Mouse (Mus musculus) lung, postnatal 0 days (tissue): ENCODE results near the gene Fli1. TPM values are rescaled to one million over a fixed set of nuclear protein-coding genes. Genes with fewer than 3 reads are reported as not detected.
A peak's percentile ranks its signal among the peaks of the same experiment; 100 is the strongest.

Experiments used
- ATAC-seq: fragments of 200-750 bp; cut with Nextera tagmentation; 2 replicates; pipeline ENCODE4 v1.8.0; 2017; ENCODE audit warnings: moderate library complexity
- DNase-seq: peaks from one replicate; pipeline ENCODE4 v3.0.0-alpha.2; 2016; ENCODE audit warnings: low spot score
- H3K27ac ChIP-seq: fragments of 300-500 bp; sonication (generic); 2 replicates; pipeline ENCODE4 v1.5.1; 2014; ENCODE audit warnings: antibody characterized with exemption, mild to moderate bottlenecking, low read length, mixed read lengths
- H3K27me3 ChIP-seq: fragments of 300-500 bp; sonication (generic); replicated peaks from 2 replicates; pipeline ENCODE4 v1.6.1; 2014; ENCODE audit warnings: low read length, mixed read lengths; ENCODE audit not compliant: insufficient read depth
- H3K36me3 ChIP-seq: fragments of 300-500 bp; sonication (generic); 2 replicates; pipeline ENCODE4 v1.6.1; 2014; ENCODE audit warnings: low read length, mixed read lengths; ENCODE audit not compliant: insufficient read depth
- H3K4me1 ChIP-seq: fragments of 300-500 bp; sonication (generic); 2 replicates; pipeline ENCODE4 v1.6.1; 2014; ENCODE audit warnings: antibody characterized with exemption, low read depth, low read length, mixed read lengths; ENCODE audit not compliant: insufficient read depth
- H3K4me2 ChIP-seq: fragments of 300-500 bp; sonication (generic); replicated peaks from 2 replicates; pipeline ENCODE4 v1.6.1; 2014; ENCODE audit warnings: low read depth, mild to moderate bottlenecking, low read length, moderate library complexity, mixed read lengths
- H3K4me3 ChIP-seq: fragments of 300-500 bp; sonication (generic); 2 replicates; pipeline ENCODE4 v1.5.1; 2014; ENCODE audit warnings: low read depth, low read length
- H3K9ac ChIP-seq: fragments of 300-500 bp; sonication (generic); replicated peaks from 2 replicates; pipeline ENCODE4 v1.6.1; 2014; ENCODE audit warnings: low read depth, mild to moderate bottlenecking
- H3K9me3 ChIP-seq: fragments of 300-500 bp; sonication (generic); 2 replicates; pipeline ENCODE4 v1.6.1; 2016; ENCODE audit warnings: low read length, mixed read lengths
- CTCF ChIP-seq: IDR thresholded peaks from 2 replicates; pipeline ENCODE4 v1.5.1; 2016; ENCODE audit warnings: antibody characterized with exemption, mild to moderate bottlenecking
- EP300 ChIP-seq: IDR thresholded peaks from 2 replicates; pipeline ENCODE4 v1.6.1; 2016; ENCODE audit warnings: antibody characterized with exemption, mild to moderate bottlenecking, control low read depth
- WGBS: fragments of 180-500 bp; shearing (Covaris S2); extraction: QIAGEN DNeasy Blood & Tissue Kit; methylation state at CpG from one replicate; pipeline ENCODE4 v1.1.7; 2014; 5-methylcytosine and 5-hydroxymethylcytosine counted together
- polyA plus RNA-seq: library from polyadenylated mRNA; unstranded; fragments of >200 nt; fragmentation: Nextera tagmentation; extraction: Ambion mirVana; gene quantifications from 2 replicates; pipeline ENCODE4 v1.2.1, GENCODE M21; 2015

Gene Fli1
- polyA plus RNA-seq, 1 experiment from 2014 or later: 21.1 TPM

GRCm38 (mm10) chr9:32521331-32521730 lies 21.3 kb downstream of the Fli1 start:
- no peak overlapping the region for H3K4me2 ChIP-seq
- no peaks in the 10 kb centered on the region for H3K9me3 ChIP-seq
- ATAC-seq (no peak), DNase-seq (no peak)
- H3K36me3 ChIP-seq: no peaks in the 10 kb centered on the region
- H3K27ac ChIP-seq: no peak overlapping the region
- no peak overlapping the region for H3K9ac ChIP-seq
- TF ChIP-seq EP300 (no peak), CTCF (no peak)
- H3K4me3 ChIP-seq: no peak overlapping the region
- 59% methylated on average over 3 of the region's 3 CpGs for WGBS
- H3K4me1 ChIP-seq: peaks cover 11% of the 10 kb centered on the region
- no peaks in the 10 kb centered on the region for H3K27me3 ChIP-seq

- Histone ChIP-seq H3K4me1 (peaks cover 11% of the 10 kb centered on the region), H3K9ac (no peak overlapping the region), H3K4me3 (no peak overlapping the region), H3K9me3 (no peaks in the 10 kb centered on the region), H3K27ac (no peak overlapping the region), H3K36me3 (no peaks in the 10 kb centered on the region), H3K4me2 (no peak overlapping the region), H3K27me3 (no peaks in the 10 kb centered on the region)
- TF ChIP-seq EP300 (no peak), CTCF (no peak)
- ATAC-seq (no peak), DNase-seq (no peak)
- 60% methylated on average over 6 of the region's 6 CpGs for WGBS
Observed at GRCm38 (mm10) chr9:32520821-32521220, 21.8 kb downstream of the Fli1 start.

GRCm38 (mm10) chr9:32519101-32520051 lies 23.3 kb downstream of the Fli1 start:
- Histone ChIP-seq H3K27me3 (no peaks in the 10 kb centered on the region), H3K4me3 (no peak overlapping the region), H3K36me3 (no peaks in the 10 kb centered on the region), H3K27ac (peak overlapping the region; percentile 60), H3K9ac (no peak overlapping the region), H3K4me2 (peak overlapping the region; percentile 20), H3K4me1 (peaks cover 11% of the 10 kb centered on the region), H3K9me3 (no peaks in the 10 kb centered on the region)
- ATAC-seq (peak; percentile 36), DNase-seq (no peak)
- no peak for TF ChIP-seq CTCF
- peak; percentile 3; the same call in 1 of the 2 replicates for TF ChIP-seq EP300
- WGBS: 27% methylated on average over 22 of the region's 22 CpGs

GRCm38 (mm10) chr9:32518351-32519075 lies 24.1 kb downstream of the Fli1 start:
- WGBS: 31% methylated on average over 13 of the region's 13 CpGs
- no peak overlapping the region for H3K4me3 ChIP-seq
- H3K4me1 ChIP-seq: peaks cover 15% of the 10 kb centered on the region
- H3K4me2 ChIP-seq: peak overlapping the region; percentile 20
- H3K27me3 ChIP-seq: no peaks in the 10 kb centered on the region
- DNase-seq (no peak), ATAC-seq (peak; percentile 25)
- no peaks in the 10 kb centered on the region for H3K9me3 ChIP-seq
- TF ChIP-seq EP300: 0 out of 2 replicates have a peak, but pooled peaks have one; percentile 9
- no peak for TF ChIP-seq CTCF
- H3K36me3 ChIP-seq: no peaks in the 10 kb centered on the region
- H3K9ac ChIP-seq: no peak overlapping the region
- H3K27ac ChIP-seq: peak overlapping the region; percentile 59

- TF ChIP-seq CTCF: no peak
- no peaks in the 10 kb centered on the region for H3K27me3 ChIP-seq
- H3K36me3 ChIP-seq: no peaks in the 10 kb centered on the region
- H3K4me1 ChIP-seq: peaks cover 15% of the 10 kb centered on the region
- peak; percentile 42 for ATAC-seq
- H3K27ac ChIP-seq: peak overlapping the region; percentile 17; the same call in 1 of the 2 replicates
- 53% methylated on average over 9 of the region's 9 CpGs for WGBS
- no peaks in the 10 kb centered on the region for H3K9me3 ChIP-seq
- DNase-seq: no peak
- no peak overlapping the region for H3K9ac ChIP-seq
- no peak overlapping the region for H3K4me2 ChIP-seq
- no peak overlapping the region for H3K4me3 ChIP-seq
Observed at GRCm38 (mm10) chr9:32516691-32517090, 26.0 kb downstream of the Fli1 start.
